Mouse (Mus musculus) stomach, embryonic 16.5 days (tissue): ENCODE measurements around the gene Hoxa2. TPM values are rescaled to one million over a fixed set of nuclear protein-coding genes. Genes with fewer than 3 reads are reported as not detected.

Source experiments
- ATAC-seq: fragments of 200-750 bp; cut with Nextera tagmentation; 2 replicates; pipeline ENCODE4 v1.8.0; 2017; ENCODE audit warnings: moderate number of reproducible peaks, moderate TSS enrichment; ENCODE audit not compliant: insufficient read depth, low FRiP score
- H3K27ac ChIP-seq: fragments of 300-500 bp; sonication (generic); 2 replicates; pipeline ENCODE4 v1.5.1; 2014; ENCODE audit warnings: low read length
- H3K27me3 ChIP-seq: fragments of 300-500 bp; sonication (generic); 2 replicates; pipeline ENCODE4 v1.6.1; 2014; ENCODE audit warnings: low read length, control low read depth, mixed read lengths; ENCODE audit not compliant: control insufficient read depth, insufficient read depth
- H3K36me3 ChIP-seq: fragments of 300-500 bp; sonication (generic); 2 replicates; pipeline ENCODE4 v1.6.1; 2014; ENCODE audit warnings: low read length; ENCODE audit not compliant: control insufficient read depth, insufficient read depth
- H3K4me1 ChIP-seq: fragments of 300-500 bp; sonication (generic); 2 replicates; pipeline ENCODE4 v1.6.1; 2014; ENCODE audit warnings: low read length, control low read depth, mixed read lengths; ENCODE audit not compliant: control insufficient read depth, insufficient read depth
- H3K4me2 ChIP-seq: fragments of 300-500 bp; sonication (generic); 2 replicates; pipeline ENCODE4 v1.6.1; 2014; ENCODE audit warnings: low read depth, low read length, mixed read lengths
- H3K4me3 ChIP-seq: fragments of 300-500 bp; sonication (generic); replicated peaks from 2 replicates; pipeline ENCODE4 v1.5.1; 2014; ENCODE audit warnings: mild to moderate bottlenecking, low read length
- H3K9ac ChIP-seq: fragments of 300-500 bp; sonication (generic); 2 replicates; pipeline ENCODE4 v1.6.1; 2014; ENCODE audit warnings: low read length
- H3K9me3 ChIP-seq: fragments of 300-500 bp; sonication (generic); replicated peaks from 2 replicates; pipeline ENCODE4 v1.6.1; 2016; ENCODE audit warnings: low read length, control low read depth; ENCODE audit not compliant: control insufficient read depth
- WGBS: fragments of 180-500 bp; shearing (Covaris S2); extraction: QIAGEN DNeasy Blood & Tissue Kit; methylation state at CpG from one replicate; pipeline ENCODE4 v1.1.7; 2014; 5-methylcytosine and 5-hydroxymethylcytosine counted together
- polyA plus RNA-seq: library from polyadenylated mRNA; unstranded; fragments of >200 nt; fragmentation: Nextera tagmentation; extraction: Ambion mirVana; gene quantifications from 2 replicates; pipeline ENCODE4 v1.2.1, GENCODE M21; 2015

Hoxa2 gene
- polyA plus RNA-seq, 1 experiment from 2014 or later: 8.5 TPM

DNA sequence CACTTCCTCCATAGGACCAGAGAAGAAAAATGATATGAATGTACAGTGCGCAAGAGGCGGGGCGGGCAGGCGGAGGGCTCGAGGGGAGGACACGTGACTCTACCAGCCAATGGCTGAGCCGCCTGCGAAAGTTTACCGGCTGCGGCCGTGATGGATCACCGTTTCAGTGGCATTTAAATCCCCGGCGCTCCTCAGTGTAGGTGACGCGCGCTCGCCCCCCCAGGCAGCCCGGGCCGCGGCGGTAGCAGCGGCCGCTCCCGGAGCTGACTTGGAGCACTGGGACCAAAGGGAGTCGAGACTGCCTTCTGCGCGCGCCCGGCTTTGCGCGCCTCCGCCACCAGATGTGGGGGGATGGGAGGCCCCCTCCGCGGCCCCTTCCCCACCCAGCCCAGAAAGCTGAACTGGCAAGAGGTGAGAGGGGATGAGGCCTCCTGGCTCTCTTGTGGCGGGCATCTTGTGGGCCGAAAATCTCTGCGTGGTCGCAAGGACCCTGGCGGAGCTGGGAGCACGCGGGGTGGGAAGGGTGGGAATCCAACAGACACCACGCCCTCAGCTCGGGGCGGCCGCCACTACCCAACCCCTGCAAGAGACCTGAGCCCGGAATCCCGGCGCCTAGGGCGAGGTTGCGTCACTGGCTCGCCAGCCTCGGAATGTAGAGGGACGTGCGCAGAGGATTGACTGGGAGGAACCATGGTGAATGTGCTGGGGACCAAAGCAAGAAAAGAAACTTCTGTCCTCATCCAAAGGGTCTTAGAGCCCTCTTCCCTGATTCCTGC lies 6.2 kb downstream of the Hoxa2 start, which contains the start of gene Hoxa1:
TSS of gene Hoxa1 (minus strand) at position 42 of the 776 bp plus-strand sequence.
- H3K4me1 ChIP-seq: peaks cover 23% of the 10 kb centered on the region
- 1% methylated on average over 50 of the region's 55 CpGs for WGBS
- H3K4me3 ChIP-seq: peak within 1 kb of the TSS; percentile 82
- H3K27me3 ChIP-seq: peaks cover 6% of the 10 kb centered on the region
- no peaks in the 10 kb centered on the region for H3K36me3 ChIP-seq
- peak within 1 kb of the TSS; percentile 65 for H3K4me2 ChIP-seq
- H3K9me3 ChIP-seq: no peaks in the 10 kb centered on the region
- peak; percentile 85 for ATAC-seq
- peak within 1 kb of the TSS; percentile 97 for H3K27ac ChIP-seq
- H3K9ac ChIP-seq: peak within 1 kb of the TSS; percentile 90

DNA sequence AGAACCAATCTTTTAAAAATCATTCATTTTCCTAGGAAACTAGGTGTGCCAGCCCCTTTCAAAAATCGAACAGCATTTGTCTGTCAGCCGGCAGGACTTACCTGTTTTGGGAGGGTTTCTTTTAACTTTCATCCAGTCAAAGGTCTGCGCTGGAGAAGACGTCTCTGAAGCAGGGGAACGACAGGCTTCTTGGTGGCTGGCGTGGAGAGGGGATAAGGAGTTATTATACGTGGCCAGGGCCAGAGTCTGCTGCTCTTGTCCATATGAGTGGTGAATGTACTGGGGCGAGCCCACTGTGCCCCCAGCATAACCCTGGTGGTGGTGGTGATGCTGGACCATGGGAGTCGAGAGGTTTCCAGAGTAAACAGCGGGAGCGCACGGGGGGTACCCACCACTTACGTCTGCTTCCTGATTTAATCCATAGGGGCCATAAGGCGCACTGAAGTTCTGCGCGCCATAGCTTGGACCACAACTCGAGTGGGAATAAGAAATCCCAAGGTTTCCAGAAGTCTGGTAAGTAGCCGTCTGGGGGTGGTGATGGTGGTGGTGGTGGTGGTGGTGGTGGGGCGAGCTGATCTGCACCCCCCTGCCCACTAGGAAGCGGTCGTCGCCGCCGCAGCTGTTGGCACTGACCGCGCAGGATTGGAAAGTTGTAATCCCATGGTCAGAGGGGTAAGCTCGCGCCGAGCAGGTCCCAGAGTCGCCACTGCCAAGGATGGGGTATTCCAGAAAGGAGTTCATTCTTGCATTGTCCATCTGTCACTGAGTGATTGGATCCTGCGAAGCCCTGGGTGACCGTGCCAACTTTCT lies 7.0 kb downstream of the Hoxa2 start:
- Histone ChIP-seq H3K27ac (no peak overlapping the region), H3K4me3 (peak overlapping the region; percentile 82), H3K4me2 (peak overlapping the region; percentile 65), H3K36me3 (no peaks in the 10 kb centered on the region), H3K9me3 (no peaks in the 10 kb centered on the region), H3K9ac (peak overlapping the region; percentile 38; the same call in 1 of the 2 replicates), H3K27me3 (peaks cover 8% of the 10 kb centered on the region), H3K4me1 (peaks cover 23% of the 10 kb centered on the region)
- ATAC-seq: no peak
- WGBS: 4% methylated on average over 32 of the region's 32 CpGs

DNA sequence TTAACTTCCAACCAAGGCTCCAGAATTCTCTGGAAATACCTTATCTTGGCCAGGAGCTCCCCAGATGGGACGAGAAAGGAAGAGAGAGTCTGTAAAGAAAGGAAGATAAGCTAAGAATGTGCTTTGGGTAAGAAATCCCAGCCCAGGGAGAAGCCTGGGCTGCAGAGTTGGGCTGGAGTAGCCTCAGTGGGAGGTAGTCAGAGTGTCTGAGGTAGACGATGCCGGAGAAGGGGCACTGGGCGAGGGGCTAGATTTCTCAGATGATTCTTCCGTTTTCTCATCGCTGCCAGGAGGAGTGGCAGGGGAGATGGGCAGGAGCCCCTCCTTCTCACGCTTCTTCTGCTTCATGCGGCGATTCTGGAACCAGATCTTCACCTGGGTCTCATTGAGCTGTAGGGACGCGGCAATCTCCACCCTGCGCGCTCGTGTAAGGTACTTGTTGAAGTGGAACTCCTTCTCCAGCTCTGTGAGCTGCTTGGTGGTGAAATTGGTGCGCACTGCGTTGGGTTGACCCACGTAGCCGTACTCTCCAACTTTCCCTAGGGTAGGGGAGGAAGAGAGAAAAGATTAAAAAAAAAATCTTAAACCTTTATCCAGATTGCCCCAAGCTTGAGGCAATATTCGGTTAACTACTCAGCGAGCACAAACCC lies 8.0 kb downstream of the Hoxa2 start:
- H3K27ac ChIP-seq: no peak overlapping the region
- H3K27me3 ChIP-seq: peaks cover 14% of the 10 kb centered on the region
- no peak for ATAC-seq
- H3K4me3 ChIP-seq: no peak overlapping the region
- no peaks in the 10 kb centered on the region for H3K36me3 ChIP-seq
- peaks cover 23% of the 10 kb centered on the region for H3K4me1 ChIP-seq
- no peak overlapping the region for H3K9ac ChIP-seq
- peak overlapping the region; percentile 65; the same call in 1 of the 2 replicates for H3K4me2 ChIP-seq
- no peaks in the 10 kb centered on the region for H3K9me3 ChIP-seq
- WGBS: 30% methylated on average over 20 of the region's 20 CpGs

DNA sequence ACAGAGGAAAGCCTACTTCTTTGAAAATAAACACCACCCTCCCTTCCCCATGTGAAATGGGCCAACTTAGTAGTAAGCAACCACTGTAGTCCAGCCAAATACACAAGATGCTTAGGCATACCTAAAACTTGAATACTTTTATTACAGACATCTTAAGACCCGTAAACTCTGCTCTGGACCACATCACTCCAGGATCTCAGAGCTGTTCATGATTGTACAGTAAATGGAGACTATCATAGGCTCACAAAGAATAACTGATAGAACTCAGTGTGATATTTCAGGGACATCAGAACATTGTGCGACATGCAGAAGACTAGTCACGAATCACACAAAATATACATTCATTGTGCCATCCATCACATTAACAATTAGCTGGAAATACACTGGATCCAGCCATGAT lies 9.2 kb downstream of the Hoxa2 start:
- H3K27ac ChIP-seq: no peak overlapping the region
- H3K4me2 ChIP-seq: no peak overlapping the region
- WGBS: 74% methylated on average over 3 of the region's 3 CpGs
- peaks cover 19% of the 10 kb centered on the region for H3K4me1 ChIP-seq
- H3K9ac ChIP-seq: no peak overlapping the region
- H3K27me3 ChIP-seq: peaks cover 17% of the 10 kb centered on the region
- H3K9me3 ChIP-seq: no peaks in the 10 kb centered on the region
- no peaks in the 10 kb centered on the region for H3K36me3 ChIP-seq
- ATAC-seq: no peak
- no peak overlapping the region for H3K4me3 ChIP-seq

DNA sequence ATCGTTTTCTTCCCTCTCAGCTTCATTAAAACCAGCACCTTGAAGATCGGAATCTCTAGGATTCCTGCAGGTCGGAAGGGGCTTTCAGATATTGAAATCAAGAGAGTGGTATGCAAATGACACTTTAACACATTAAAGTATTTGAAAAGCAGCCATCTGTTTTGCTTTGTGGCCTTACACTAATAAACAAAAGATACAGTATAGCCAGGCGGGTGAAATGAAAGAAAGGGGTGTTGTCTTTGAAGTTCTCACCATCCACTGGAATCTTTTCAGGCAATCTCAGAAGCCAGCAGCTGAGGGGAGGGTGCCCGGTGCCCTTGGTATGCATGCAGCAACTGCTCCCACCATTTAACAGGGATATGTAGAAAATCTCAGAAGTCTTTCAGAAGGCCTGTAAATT lies 10.6 kb downstream of the Hoxa2 start:
- Histone ChIP-seq H3K9me3 (no peaks in the 10 kb centered on the region), H3K36me3 (no peaks in the 10 kb centered on the region), H3K4me3 (no peak overlapping the region), H3K27me3 (peaks cover 20% of the 10 kb centered on the region), H3K4me1 (peaks cover 6% of the 10 kb centered on the region), H3K27ac (no peak overlapping the region), H3K9ac (no peak overlapping the region), H3K4me2 (no peak overlapping the region)
- no peak for ATAC-seq
- 63% methylated on average over 5 of the region's 5 CpGs for WGBS

DNA sequence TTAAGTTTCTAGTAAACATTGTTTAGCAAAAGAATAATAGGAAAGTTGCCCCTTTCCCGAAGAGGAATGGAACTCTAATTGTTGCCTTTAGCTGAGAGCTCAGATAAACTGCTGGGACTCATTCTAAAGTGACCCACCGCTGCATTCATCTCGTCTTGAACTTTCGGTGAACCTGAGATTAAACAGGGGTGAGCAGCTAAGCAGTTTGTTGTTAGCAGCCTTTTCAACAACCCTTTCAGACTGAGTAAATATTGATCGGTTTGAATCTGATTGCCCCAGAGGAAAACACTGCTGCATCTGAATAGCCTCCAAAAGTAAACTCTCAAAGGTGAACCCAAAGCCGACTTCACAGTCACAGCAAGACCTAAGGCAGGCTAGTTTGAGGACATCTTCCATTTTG lies 11.4 kb downstream of the Hoxa2 start:
- Histone ChIP-seq H3K27ac (no peak overlapping the region), H3K4me2 (no peak overlapping the region), H3K4me3 (no peak overlapping the region), H3K4me1 (peaks cover 4% of the 10 kb centered on the region), H3K36me3 (no peaks in the 10 kb centered on the region), H3K9ac (no peak overlapping the region), H3K9me3 (no peaks in the 10 kb centered on the region), H3K27me3 (peaks cover 20% of the 10 kb centered on the region)
- ATAC-seq: no peak
- WGBS: 24% methylated on average over 6 of the region's 6 CpGs

DNA sequence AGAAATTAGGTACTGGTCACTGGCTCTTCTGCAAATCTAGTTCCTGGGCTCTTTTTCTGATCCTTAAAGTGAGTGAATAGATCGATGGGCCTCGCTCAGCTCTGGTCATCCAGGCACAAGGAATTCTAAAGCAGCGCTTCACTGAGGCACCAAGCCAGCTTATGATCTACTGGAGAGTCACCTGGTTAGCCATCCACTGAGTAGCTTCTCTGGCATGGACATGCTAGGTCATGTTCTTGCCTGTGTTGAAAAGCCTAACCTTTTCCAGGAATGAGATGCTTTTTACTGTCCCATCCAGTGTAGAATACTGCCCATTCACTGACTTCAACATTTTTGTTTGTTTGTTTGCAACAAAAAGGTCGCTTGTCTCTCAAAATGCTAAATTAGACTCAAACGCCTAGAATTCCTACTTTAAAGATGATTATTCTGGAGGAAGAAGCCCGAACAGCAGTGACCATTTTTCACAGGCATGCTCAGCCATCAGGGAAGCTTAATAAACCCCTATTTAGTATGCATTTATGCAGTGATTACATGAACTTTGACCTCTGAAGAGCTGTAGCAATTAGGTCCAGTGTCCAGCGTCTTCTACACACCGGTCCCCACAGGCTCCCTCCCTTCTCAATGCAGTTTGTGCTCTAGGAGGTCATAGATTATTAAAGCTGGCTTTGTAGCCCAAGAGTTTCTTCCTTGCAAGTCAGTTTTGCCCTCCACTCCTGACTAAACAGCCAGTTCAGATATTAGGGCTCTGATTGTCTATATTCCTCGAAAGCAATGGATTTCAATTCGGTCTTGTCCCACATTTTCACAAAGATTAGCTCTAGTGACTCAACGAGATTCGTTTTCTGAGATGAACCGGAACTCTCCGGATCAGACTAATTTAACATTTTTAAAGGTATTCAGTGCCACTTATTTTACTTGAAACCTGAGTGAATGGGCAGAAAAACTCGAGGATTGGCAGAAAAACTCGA lies 12.1 kb downstream of the Hoxa2 start:
- no peak for ATAC-seq
- H3K4me1 ChIP-seq: peaks cover 4% of the 10 kb centered on the region
- WGBS: 46% methylated on average over 16 of the region's 16 CpGs
- no peak overlapping the region for H3K27ac ChIP-seq
- peaks cover 20% of the 10 kb centered on the region for H3K27me3 ChIP-seq
- 0 out of 2 replicates have a peak overlapping the region, but pooled peaks have one; percentile 24 for H3K9ac ChIP-seq
- no peak overlapping the region for H3K4me3 ChIP-seq
- H3K36me3 ChIP-seq: no peaks in the 10 kb centered on the region
- no peak overlapping the region for H3K4me2 ChIP-seq
- no peaks in the 10 kb centered on the region for H3K9me3 ChIP-seq

DNA sequence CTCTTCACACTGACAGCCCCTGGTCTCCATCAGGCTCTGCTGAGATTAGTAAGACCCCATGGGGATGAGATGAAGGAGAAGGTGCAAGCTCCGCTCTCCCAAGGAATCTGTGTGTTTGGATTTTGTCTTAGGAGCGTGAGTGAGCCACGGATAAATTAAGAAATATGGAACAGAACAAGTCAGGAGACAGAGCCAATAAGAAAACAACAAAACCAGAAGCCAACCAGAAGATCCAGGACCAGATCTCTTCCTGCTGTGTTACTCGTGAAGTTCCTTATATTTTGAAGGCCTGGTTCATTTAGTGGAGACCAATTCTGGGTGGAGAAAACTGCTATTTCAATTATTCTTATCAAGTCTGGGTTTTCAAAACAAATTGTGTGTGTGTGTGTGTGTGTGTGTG lies 13.1 kb downstream of the Hoxa2 start:
- Histone ChIP-seq H3K4me2 (no peak overlapping the region), H3K4me3 (no peak overlapping the region), H3K36me3 (no peaks in the 10 kb centered on the region), H3K27me3 (peaks cover 20% of the 10 kb centered on the region), H3K9ac (no peak overlapping the region), H3K9me3 (no peaks in the 10 kb centered on the region), H3K4me1 (peaks cover 4% of the 10 kb centered on the region), H3K27ac (no peak overlapping the region)
- ATAC-seq: no peak
- 43% methylated on average over 4 of the region's 4 CpGs for WGBS
